Mouse (Mus musculus): ENCODE measurements at regions not wholly inside any gene's neighbourhood (a gene's known extent, or its start where the extent isn't known, plus 50 kb on each side); places are given as distances from the start of the nearest gene placed in this dataset.
"Not testable (repeated sequence)": the region's sequence is repeated elsewhere in the genome, so short reads cannot be mapped to it uniquely, and the experiment has no call there.

DNA sequence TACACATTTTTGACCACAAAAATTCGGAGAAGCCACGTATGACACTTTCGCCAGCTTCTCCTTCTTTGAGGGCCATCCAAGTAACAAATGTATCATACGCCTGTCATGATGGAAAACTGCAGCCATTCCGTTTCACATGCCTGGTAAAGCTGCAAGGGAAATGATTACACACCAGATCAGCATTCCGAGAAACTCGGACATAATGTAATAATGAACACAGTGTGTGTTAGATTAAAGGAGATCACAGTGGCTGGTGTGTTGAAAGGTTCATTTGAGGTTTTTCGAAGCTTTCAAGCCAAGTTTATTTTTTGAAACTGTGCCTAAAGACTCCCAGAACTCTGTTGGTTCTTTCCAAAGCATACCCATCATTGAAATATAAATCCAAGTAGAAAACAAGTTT, 137.8 kb upstream of the Mad2l1 start:
- no peak for DNase-seq (ENCODE audit: low spot score)

DNA sequence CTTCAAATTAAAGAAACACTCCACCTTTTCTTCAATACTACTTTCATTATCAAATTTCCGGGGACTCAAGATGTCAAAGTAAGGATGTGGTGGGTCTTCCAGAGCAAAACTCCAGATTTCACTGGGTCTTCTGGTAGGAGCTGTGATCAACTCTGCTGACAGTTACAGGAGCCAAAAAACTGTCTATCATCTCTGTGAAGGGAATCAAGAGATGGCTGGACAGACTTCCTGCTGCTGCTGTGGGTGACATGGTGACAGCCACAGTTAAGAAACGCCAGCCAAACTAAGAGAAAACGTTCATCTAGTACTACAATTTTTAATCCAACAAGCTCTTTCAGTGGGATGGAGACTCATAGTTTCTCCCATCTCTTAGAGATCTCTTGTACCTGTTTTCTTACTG, 136.5 kb upstream of the Mad2l1 start:
- no peak for DNase-seq (ENCODE audit: low spot score)

GRCm38 (mm10) chr6:66399091-66399755, 136.0 kb upstream of the Mad2l1 start:
- DNase-seq (ENCODE audit: low spot score): no peak

DNA sequence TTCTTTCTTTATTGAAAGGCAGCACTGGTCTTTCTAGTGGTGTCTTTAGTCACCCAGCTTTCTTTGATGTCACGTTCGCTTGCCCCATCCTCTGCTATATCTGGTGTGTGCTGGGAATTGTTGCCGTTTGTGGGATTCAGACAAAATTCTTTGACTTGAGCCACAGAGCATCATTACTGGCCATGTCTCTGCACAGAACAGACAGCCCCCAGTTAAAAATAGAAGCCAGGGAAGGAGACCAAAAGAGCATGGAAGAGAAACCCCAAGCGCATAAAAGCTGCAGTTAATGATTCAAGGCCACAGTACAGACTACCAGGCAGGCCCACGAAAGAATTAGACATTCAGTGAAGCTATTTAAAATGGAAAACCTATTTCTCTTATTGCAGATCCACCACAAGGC, 133.7 kb upstream of the Mad2l1 start:
- no peak for DNase-seq (ENCODE audit: low spot score)

GRCm38 (mm10) chr6:66401868-66402440, 133.2 kb upstream of the Mad2l1 start:
- no peak for DNase-seq (ENCODE audit: low spot score)

DNA sequence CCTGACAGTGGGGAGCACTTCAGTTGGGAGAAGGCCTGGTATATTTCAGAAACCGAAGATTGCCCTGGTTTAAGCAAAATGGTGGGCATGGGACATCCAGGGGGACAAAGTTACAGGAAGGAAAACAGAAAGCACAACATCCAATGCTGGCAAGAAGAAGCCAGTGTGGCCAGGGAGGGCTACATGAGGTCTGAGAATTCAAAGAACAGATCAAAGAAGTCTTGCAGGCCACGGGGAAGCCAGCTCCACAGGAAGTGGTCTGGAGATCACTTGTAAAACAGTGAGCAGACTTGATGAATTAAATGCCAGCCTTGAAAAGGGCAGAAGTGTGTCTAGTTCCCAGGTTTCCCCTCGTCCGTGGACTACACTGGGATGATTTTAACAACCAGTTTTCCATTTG, 120.4 kb upstream of the Mad2l1 start:
- no peak for DNase-seq (ENCODE audit: low spot score)

- no peak for DNase-seq (ENCODE audit: low spot score)
Measured at GRCm38 (mm10) chr6:66419452-66420041, 115.6 kb upstream of the Mad2l1 start.

DNA sequence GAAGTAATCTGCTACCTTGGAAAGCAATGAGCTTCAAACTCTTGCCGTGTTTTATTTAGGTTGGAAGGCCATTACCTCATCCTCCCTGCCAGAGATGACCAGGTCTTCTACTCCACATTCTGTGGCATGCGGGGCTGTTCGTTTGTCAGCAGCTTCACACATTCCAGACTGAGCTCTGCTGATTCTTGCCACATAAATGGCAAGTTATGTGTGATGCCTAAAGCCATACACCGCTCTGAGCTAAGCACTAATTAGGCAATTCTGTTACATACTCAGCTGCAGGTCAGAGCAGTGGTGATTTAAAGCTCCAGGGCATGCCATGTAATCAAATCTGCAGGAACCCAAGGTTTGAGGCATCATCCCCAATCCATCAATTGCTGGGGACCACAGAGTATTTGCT, 106.8 kb upstream of the Mad2l1 start:
- DNase-seq (ENCODE audit: low spot score): no peak

DNA sequence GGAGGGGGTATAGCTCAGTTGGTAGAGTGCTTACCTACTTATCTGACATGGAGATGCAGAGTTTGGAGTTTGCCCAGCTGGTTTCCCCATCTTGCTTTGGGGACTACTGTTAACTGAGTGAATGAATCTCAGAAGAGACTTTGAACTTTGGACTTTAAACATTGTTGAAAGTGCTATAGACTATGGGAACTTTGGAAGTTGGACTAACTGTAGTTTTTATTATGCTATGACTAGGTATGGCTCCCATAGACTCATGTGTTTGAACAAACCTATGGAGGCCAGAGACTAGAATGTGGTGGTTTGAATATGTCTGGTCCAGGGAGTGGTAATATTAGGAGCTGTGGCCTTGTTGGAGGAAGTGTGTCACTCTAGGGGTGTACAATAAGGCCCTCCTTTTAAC, 84.8 kb upstream of the Mad2l1 start:
- not testable (repeated sequence) for DNase-seq (ENCODE audit: low spot score)

DNA sequence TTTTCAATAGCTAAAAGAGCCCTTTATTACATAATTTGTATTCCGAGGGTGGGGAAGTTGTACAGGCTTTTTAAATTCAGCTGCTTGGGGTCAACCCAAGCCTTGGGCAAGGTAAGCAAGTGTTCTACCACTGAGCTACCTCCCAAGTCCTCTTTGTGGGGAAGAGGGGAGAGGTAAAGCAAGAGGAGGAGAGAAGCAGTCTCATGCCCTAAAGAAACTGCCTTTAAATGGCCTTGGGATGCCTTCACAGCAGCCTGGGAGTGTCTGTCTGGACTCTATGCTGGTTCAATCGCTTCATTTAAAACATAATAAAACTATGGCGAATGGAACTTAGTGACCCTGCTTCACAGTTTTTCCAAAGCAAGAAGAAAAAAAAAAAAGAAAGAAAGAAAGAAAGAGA, 77.0 kb upstream of the Mad2l1 start:
- DNase-seq (ENCODE audit: low spot score): no peak

- no peak for DNase-seq (ENCODE audit: low spot score)
Measured at GRCm38 (mm10) chr6:66464540-66464939, 70.7 kb upstream of the Mad2l1 start.

- no peak for DNase-seq (ENCODE audit: low spot score)
Measured at GRCm38 (mm10) chr6:66465137-66465853, 69.9 kb upstream of the Mad2l1 start.

DNA sequence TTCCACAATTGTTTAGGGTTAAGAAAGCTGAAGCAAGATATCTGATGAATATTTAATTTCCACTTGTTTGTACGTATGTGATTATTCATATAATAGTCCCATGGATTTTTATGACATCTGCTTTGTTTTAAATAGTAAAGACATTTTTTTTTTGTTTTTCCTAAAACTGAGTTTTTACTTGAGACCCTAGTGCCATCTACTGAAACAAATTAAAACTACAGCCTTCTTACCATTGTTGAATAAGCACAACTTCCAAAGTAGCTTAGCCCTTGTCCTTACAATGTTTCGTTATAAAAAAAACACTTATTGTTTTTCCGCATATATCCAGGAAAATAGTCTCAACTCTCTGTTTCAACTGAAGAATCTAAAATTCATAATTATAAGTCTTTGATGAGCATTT, 68.4 kb upstream of the Mad2l1 start:
- peak; percentile 16 for DNase-seq (ENCODE audit: low spot score)

DNA sequence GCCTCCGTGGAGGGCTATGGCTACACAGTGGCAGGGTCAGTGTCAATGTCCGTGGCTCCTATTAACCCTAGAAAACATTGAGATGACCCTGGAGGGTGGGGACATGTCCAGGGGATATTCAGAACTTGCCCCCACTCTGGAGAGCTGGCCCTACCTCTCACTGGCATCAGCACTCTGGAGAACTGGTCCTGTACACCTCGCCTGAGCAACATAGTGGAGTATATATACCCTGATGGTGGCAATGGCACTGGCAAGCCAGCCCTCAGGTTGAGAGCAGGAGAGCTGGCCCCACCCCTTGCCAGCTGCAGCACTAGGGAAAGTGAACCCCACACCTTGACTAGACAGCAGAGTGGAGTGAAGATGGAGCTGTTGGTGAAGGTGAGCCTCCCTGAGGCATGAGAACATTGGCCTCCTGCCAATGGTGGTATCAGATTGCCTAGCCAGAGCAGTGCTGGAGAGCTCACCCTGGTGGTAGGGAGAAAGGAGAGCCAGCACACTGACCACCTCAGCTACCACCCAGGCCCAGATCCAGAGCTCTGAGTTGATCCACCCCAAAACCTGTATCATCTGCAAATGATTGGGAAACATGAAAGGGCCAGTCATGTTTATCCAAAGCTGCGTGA, 64.5 kb upstream of the Mad2l1 start:
- no peak for DNase-seq (ENCODE audit: low spot score)

- no peak for DNase-seq (ENCODE audit: low spot score)
Measured at GRCm38 (mm10) chr6:66471786-66472185, 63.4 kb upstream of the Mad2l1 start.

DNA sequence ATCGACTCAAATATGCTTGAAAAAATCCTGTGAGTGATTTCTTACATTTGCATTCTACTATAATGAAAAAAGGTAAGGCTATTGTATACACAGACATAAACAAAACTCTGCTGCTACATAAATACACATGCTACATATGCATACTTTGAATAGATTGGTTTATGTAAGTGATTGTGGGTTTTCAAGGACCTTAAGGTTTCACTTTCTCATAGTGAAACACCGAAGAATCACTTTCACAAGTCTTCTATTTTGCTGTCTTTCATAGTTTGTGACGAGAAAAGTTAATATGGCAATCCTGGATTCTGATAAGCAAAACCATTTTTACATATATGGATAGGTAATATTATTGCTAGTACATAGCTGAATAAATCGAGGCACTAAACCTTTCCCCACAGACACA, 62.5 kb upstream of the Mad2l1 start:
- DNase-seq (ENCODE audit: low spot score): no peak

GRCm38 (mm10) chr6:66477575-66477974, 57.6 kb upstream of the Mad2l1 start:
- DNase-seq (ENCODE audit: low spot score): no peak

DNA sequence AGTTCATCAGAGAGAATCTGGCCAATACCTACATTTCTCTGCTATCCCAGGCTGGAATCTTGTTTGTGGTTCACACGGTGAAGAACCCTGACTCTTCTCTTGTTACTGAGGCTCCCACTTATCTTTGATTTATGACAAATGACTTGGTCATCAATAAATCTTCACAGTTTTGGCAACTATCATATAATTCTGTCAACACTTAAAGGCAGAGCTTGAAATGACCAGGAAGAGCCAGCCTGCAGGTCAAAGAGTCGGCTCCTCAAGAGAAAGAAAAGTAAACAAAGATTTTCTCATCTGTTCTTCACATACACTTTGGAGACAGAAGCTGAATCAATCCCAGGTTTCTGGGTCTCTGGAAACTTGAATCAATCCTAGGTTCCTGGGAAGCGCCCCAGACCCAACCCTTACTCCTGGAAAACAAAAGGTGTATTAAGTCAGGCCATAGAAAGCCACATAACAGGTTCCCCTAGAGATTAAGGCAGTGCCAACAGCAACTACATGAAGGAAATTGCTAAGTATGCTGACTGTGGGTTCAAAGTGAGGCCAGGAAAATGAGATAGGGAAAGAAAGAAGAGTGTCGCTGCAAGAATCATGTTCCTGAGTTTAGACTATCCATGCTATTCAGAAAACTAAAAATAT, 56.7 kb upstream of the Mad2l1 start:
- no peak for DNase-seq (ENCODE audit: low spot score)

- DNase-seq (ENCODE audit: low spot score): no peak
Measured at GRCm38 (mm10) chr6:66479576-66479975, 55.6 kb upstream of the Mad2l1 start.

- no peak for DNase-seq (ENCODE audit: low spot score)
Measured at GRCm38 (mm10) chr6:66480207-66480606, 55.0 kb upstream of the Mad2l1 start.

GRCm38 (mm10) chr6:66482797-66483196, 52.4 kb upstream of the Mad2l1 start:
- no peak for DNase-seq (ENCODE audit: low spot score)

Data from c-Kit-positive CD71-positive TER-119-positive erythroid progenitor cells, embryonic 14.5 days (primary cell).